Comparison of ENCODE assay signal across 17 mouse cellular contexts in genomic region chr5:92930557-92930956, GRCm38 (mm10).
DNase-seq lines count a peak whose midpoint lies in the region; ATAC-seq and TF ChIP-seq lines count a peak whose summit lies in the region.
"Had no signal": no experiment of that assay in that cellular context is flagged by ENCODE, and none has a peak within 500 bp of the region (broad histone marks: within the 10 kb centered on the region; RNA-seq: fewer than 3 reads in every experiment).

No protein-coding gene starts in this region.

- H3K9ac ChIP-seq in heart, embryonic 16.5 days (ENCODE audit: low read length) = no peak overlapping the region
- H3K9ac ChIP-seq in heart, embryonic 11.5 days (ENCODE audit: low read depth, low read length) = no peak overlapping the region
- H3K9ac ChIP-seq in lung, embryonic 14.5 days = no peak overlapping the region
- H3K9ac ChIP-seq in kidney, postnatal 0 days (ENCODE audit: low read depth, low read length) = no peak overlapping the region
- H3K9ac ChIP-seq: forebrain, embryonic 13.5 days; limb, embryonic 15.5 days had no signal

- ATAC-seq in heart, embryonic 16.5 days (replicated peaks; ENCODE audit: extremely low read depth, insufficient read depth, low FRiP score) = no peak
- no peak for ATAC-seq in heart, embryonic 11.5 days (replicated peaks; ENCODE audit: insufficient number of reproducible peaks, low FRiP score, low TSS enrichment)
- ATAC-seq in lung, embryonic 14.5 days (ENCODE audit: insufficient read depth) = peak; percentile 52; the same call in 1 of the 2 replicates
- ATAC-seq in kidney, postnatal 0 days (replicated peaks; ENCODE audit: low FRiP score, low read depth) = no peak
- ATAC-seq: activated CD4-positive, CD25-positive, alpha-beta regulatory T cell, adult 4 months; forebrain, embryonic 13.5 days; hindbrain, embryonic 16.5 days; Patski had no signal

- no peaks in the 10 kb centered on the region for H3K9me3 ChIP-seq in heart, embryonic 16.5 days (replicated peaks; ENCODE audit: control insufficient read depth, low read length)
- no peaks in the 10 kb centered on the region for H3K9me3 ChIP-seq in heart, embryonic 11.5 days (replicated peaks; ENCODE audit: control insufficient read depth, low read length)
- no peaks in the 10 kb centered on the region for H3K9me3 ChIP-seq in lung, embryonic 14.5 days (ENCODE audit: low read depth, low read length)
- no peaks in the 10 kb centered on the region for H3K9me3 ChIP-seq in kidney, postnatal 0 days (replicated peaks; ENCODE audit: low read length)
- H3K9me3 ChIP-seq: forebrain, embryonic 13.5 days; limb, embryonic 15.5 days had no signal

- peak; percentile 76 for DNase-seq in lung, embryonic 14.5 days
- DNase-seq in lung, adult 2 months = no peak
- peak; percentile 40 for DNase-seq in embryo, embryonic 11 days
- DNase-seq in kidney, postnatal 0 days (ENCODE audit: low spot score) = peak; percentile 67
- DNase-seq in thymus, adult 2 months = no peak
- DNase-seq: adrenal gland, postnatal 14 days; cerebellum, adult 18-20 months; cerebellum, postnatal 36 days; heart, postnatal 36 days; thymus, postnatal 36 days had no signal

- TF ChIP-seq CTCF in lung, embryonic 14.5 days (IDR thresholded peaks at IDR 0.05; ENCODE audit: low read depth) = no peak
- no peak for TF ChIP-seq CTCF in lung, adult 2 months (IDR thresholded peaks at IDR 0.05; ENCODE audit: insufficient read depth, low read length)
- TF ChIP-seq CTCF in kidney, postnatal 0 days (IDR thresholded peaks at IDR 0.05; ENCODE audit: low read depth) = no peak
- TF ChIP-seq CTCF in thymus, adult 2 months (IDR thresholded peaks at IDR 0.05; ENCODE audit: borderline replicate concordance, control insufficient read depth, extremely low read depth, insufficient read depth, low read length, poor library complexity) = no peak

- H3K27ac ChIP-seq in heart, embryonic 16.5 days (ENCODE audit: low read length) = peak overlapping the region; percentile 37
- H3K27ac ChIP-seq in heart, embryonic 11.5 days (ENCODE audit: low read depth, low read length) = no peak overlapping the region
- no peak overlapping the region for H3K27ac ChIP-seq in lung, embryonic 14.5 days (ENCODE audit: low read depth)
- no peak overlapping the region for H3K27ac ChIP-seq in kidney, postnatal 0 days
- no peak overlapping the region for H3K27ac ChIP-seq in thymus, adult 2 months (ENCODE audit: control insufficient read depth, insufficient read depth, low read length)
- H3K27ac ChIP-seq: forebrain, embryonic 13.5 days; limb, embryonic 15.5 days had no signal

- H3K4me2 ChIP-seq in heart, embryonic 16.5 days (ENCODE audit: low read depth, low read length) = no peak overlapping the region
- no peak overlapping the region for H3K4me2 ChIP-seq in heart, embryonic 11.5 days
- H3K4me2 ChIP-seq in lung, embryonic 14.5 days = no peak overlapping the region
- H3K4me2 ChIP-seq in kidney, postnatal 0 days (ENCODE audit: low read length) = no peak overlapping the region
- H3K4me2 ChIP-seq: forebrain, embryonic 13.5 days; limb, embryonic 15.5 days had no signal

- no peak for TF ChIP-seq POLR2A in lung, adult 2 months (IDR thresholded peaks at IDR 0.05; ENCODE audit: borderline replicate concordance, extremely low read depth, low read depth, low read length)
- no peak for TF ChIP-seq POLR2A in thymus, adult 2 months (IDR thresholded peaks at IDR 0.05; ENCODE audit: control insufficient read depth, extremely low read depth, insufficient read depth, low read length, poor library complexity)

- no peaks in the 10 kb centered on the region for H3K36me3 ChIP-seq in heart, embryonic 16.5 days (ENCODE audit: control insufficient read depth, insufficient read depth)
- H3K36me3 ChIP-seq in heart, embryonic 11.5 days (ENCODE audit: control insufficient read depth, insufficient read depth, low read length) = 0 out of 2 replicates have a peak, but pooled peaks cover 1% of the 10 kb centered on the region
- no peaks in the 10 kb centered on the region for H3K36me3 ChIP-seq in lung, embryonic 14.5 days (ENCODE audit: insufficient read depth)
- peaks cover 5% of the 10 kb centered on the region; the same call in 1 of the 2 replicates for H3K36me3 ChIP-seq in kidney, postnatal 0 days (ENCODE audit: insufficient read depth, low read length)
- H3K36me3 ChIP-seq in thymus, adult 2 months (ENCODE audit: control insufficient read depth, insufficient read depth, low read length) = no peaks in the 10 kb centered on the region

- no peaks in the 10 kb centered on the region for H3K27me3 ChIP-seq in heart, embryonic 16.5 days (ENCODE audit: control insufficient read depth, insufficient read depth, low read length)
- no peaks in the 10 kb centered on the region for H3K27me3 ChIP-seq in heart, embryonic 11.5 days (ENCODE audit: control insufficient read depth, insufficient read depth, low read length)
- no peaks in the 10 kb centered on the region for H3K27me3 ChIP-seq in lung, embryonic 14.5 days (ENCODE audit: insufficient read depth, low read length)
- H3K27me3 ChIP-seq in kidney, postnatal 0 days (ENCODE audit: insufficient read depth, low read length) = no peaks in the 10 kb centered on the region
- no peaks in the 10 kb centered on the region for H3K27me3 ChIP-seq in thymus, adult 2 months (ENCODE audit: control insufficient read depth, insufficient read depth, low read length)
- H3K27me3 ChIP-seq: forebrain, embryonic 13.5 days; limb, embryonic 15.5 days; Patski had no signal

- H3K4me1 ChIP-seq in heart, embryonic 16.5 days (ENCODE audit: control insufficient read depth, insufficient read depth, low read length) = peaks cover 69% of the 10 kb centered on the region
- peaks cover 62% of the 10 kb centered on the region for H3K4me1 ChIP-seq in heart, embryonic 11.5 days (ENCODE audit: control insufficient read depth, insufficient read depth, low read length)
- H3K4me1 ChIP-seq in lung, embryonic 14.5 days (ENCODE audit: insufficient read depth) = peaks cover 14% of the 10 kb centered on the region
- H3K4me1 ChIP-seq in lung, adult 2 months (ENCODE audit: control insufficient read depth, insufficient read depth, low read length) = peaks cover 18% of the 10 kb centered on the region
- peaks cover 29% of the 10 kb centered on the region for H3K4me1 ChIP-seq in kidney, postnatal 0 days (replicated peaks; ENCODE audit: insufficient read depth, low read length)
- no peaks in the 10 kb centered on the region for H3K4me1 ChIP-seq in thymus, adult 2 months (replicated peaks; ENCODE audit: control insufficient read depth, insufficient read depth, low read length)

- 51% methylated on average over 6 of the region's 6 CpGs for WGBS in heart, embryonic 16.5 days
- 65% methylated on average over 6 of the region's 6 CpGs for WGBS in heart, embryonic 11.5 days (ENCODE audit: insufficient replicate concordance)
- WGBS in lung, embryonic 14.5 days = 33% methylated on average over 6 of the region's 6 CpGs
- 52% methylated on average over 6 of the region's 6 CpGs for WGBS in lung, adult 2 months
- 44% methylated on average over 6 of the region's 6 CpGs for WGBS in kidney, postnatal 0 days
- 68% methylated on average over 6 of the region's 6 CpGs for WGBS in thymus, adult 2 months

- no peak overlapping the region for H3K4me3 ChIP-seq in heart, embryonic 16.5 days (ENCODE audit: low read length)
- H3K4me3 ChIP-seq in heart, embryonic 11.5 days (ENCODE audit: low read depth, low read length) = no peak overlapping the region
- H3K4me3 ChIP-seq in lung, embryonic 14.5 days (ENCODE audit: low read depth, low read length) = no peak overlapping the region
- H3K4me3 ChIP-seq in lung, adult 2 months (replicated peaks; ENCODE audit: extremely low read depth, low read depth, low read length) = no peak overlapping the region
- no peak overlapping the region for H3K4me3 ChIP-seq in kidney, postnatal 0 days (replicated peaks; ENCODE audit: low read depth, low read length)
- no peak overlapping the region for H3K4me3 ChIP-seq in thymus, adult 2 months (ENCODE audit: control insufficient read depth, insufficient read depth, low read length)
- H3K4me3 ChIP-seq: forebrain, embryonic 13.5 days; limb, embryonic 15.5 days had no signal

Comparison
In these comparisons a context has a peak if more than half of its experiments do, and no peak if none do; other contexts are left out.
1. DNase-seq: peak in lung, embryonic 14.5 days (single experiment), embryo, embryonic 11 days (single experiment) and kidney, postnatal 0 days (single experiment); none in lung, adult 2 months (single experiment) and thymus, adult 2 months (single experiment).